Mouse (Mus musculus) cerebellum, adult 18-20 months (tissue): ENCODE measurements around the gene Shkbp1.

ENCODE experiments used
- DNase-seq, 2 experiments: peaks; one replicate each; pipeline ENCODE4 v3.0.0; 2021

The Shkbp1 gene

DNA sequence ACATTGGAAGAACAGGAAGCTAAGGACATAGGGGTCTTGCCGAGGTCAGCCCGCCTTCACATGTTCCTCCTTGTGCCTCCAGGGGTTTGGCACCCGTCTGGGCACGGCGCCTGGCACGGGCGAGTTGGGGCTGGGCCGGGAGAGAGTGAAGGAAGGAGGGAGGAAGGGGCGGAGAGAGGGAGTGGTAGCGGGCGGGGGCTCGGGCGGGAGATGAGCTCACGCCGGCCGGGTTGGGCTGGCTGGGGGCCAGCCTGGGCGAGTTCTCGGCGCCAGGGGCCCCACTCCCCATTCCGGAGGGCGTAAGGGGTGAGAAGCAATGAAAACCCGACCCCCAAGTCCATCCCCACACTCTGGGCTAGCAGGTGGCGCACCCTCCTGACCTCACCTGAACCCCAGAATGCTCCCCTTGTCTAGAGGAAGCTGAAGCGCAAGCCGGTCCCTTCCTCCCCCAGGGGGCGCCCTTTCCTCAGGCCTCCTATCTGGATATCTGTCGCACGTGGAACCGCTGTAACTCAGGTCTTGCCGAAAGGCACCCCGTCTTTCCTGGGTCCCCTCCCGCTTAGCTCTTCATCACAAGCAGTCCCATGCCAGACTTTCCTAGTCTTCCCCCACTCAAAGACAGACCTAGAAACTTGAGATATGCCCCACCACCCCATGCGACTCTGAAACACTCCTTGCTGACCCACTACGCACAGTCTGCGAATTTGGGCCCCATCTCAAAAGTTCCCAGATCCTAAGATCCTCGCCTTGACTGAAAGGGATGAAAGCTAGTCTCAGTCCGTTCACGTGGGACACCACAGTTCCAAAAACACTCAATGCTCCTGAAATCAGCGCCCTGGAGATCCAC is 23.2 kb downstream of the Shkbp1 start:
- DNase-seq = peak; percentile 69 to 81

DNA sequence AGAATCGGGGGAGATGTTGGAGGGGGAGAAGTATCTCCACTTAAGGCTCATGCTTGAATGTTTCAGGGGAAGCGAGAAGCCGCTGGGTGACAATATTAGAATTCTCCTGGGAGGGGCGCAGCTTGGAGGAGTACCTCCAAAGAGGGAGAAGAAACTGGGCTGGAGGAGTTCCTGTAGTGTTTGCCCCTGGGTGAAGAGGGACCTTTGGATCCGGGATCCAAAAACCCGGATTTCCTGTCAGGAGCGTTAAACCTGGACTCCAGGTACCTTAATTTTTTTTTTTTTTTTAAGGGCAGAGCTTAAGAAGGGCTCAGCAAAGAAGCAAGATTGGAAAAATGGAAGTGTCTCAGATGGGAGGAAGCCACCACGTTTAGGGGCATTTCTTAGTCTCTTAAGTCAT is 24.0 kb downstream of the Shkbp1 start:
- no peak for DNase-seq

DNA sequence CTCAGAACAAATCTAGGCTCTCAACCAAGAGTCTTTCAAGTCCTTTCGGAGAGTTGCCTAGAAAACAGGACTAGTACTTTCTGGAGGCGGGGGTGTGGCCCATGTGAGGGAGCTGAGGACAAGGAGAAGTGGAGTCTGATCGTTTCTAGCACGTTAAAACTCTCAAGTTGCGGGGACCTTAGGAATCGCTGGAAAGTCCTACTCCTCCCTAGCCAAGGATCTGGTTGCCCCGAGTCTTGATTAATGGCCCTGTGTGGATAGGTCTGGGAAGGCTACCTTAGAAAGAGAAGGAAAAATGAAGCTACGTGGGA is 24.3 kb downstream of the Shkbp1 start:
- DNase-seq = no peak

DNA sequence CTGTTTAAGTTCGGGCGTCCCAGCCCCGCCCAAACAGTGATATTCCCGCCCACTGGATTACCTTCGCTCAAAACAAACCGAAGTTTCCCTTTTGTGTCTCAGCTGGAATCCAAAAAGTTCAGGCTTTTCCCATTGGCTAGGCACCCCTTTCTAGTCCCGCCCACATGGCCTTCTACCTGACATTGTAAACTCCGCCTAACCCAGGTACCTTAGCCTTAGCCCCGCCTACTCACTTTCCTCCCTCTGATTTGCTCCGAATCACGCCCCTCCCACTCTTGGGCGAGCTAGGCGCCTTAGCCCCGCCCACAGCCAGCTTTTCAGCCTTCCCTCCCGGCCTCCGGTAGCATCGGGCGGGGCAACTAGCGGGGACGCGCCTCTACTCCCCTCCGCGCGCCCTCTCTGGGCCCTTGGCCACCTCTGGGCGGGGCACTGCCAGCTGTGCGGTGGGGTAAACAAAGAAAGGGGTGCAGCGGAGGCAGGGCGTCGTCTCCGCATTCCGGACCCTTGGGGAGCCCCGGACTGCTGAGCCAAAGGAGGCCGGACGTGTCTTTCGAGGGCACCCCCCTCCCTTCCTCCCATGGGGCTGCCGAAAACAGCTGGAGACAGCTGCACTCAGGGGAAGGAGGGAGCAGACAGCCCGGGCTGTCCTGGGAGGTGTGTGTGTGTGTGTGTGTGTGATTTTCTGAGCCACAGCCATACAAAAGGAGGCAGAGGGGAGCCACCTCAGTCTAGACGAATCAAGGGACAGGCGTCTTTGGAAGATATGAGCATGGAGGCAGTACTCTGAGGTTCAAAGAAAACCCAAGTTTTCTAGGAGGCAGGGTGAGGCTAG is 24.9 kb downstream of the Shkbp1 start:
- DNase-seq = peak; percentile 51 to 62

- DNase-seq = no peak
These were observed 25.8 kb downstream of the Shkbp1 start for GRCm38 (mm10) chr7:27329981-27330380.

DNA sequence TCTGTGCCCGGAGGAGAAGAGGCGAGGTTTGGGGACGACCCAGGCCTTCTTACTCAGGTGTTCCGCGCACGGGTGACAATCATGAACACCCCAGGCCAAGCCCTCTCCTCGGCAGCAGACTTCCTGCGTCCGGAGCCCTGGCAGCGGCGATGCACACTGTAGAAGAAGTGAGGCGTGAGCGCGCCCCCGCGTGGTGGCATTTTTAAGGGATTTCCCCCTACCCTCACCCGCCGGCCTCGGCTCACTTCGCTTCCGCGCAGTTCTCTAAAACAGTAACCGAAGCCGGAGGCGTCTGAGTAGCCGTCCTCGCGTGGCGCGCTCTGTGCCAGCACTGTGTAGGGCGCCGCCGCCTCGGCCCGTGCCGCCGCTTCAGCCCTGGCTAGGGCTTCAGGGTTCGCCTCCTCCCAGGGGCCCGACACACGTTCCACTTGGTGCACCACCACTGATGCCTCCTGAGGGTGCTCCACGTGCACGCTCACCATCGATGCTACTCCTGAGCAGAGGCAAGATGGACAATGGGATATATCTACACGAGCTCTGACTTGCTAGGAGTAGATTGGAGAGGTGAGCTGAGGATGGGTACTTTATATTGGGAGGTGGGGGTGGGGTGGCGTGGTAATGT is 26.4 kb downstream of the Shkbp1 start:
- peak; percentile 80 to 88 for DNase-seq

- no peak for DNase-seq
These were observed 27.2 kb downstream of the Shkbp1 start for GRCm38 (mm10) chr7:27328648-27329047.

- no peak for DNase-seq
These were observed 27.7 kb downstream of the Shkbp1 start for GRCm38 (mm10) chr7:27328161-27328560.

GRCm38 (mm10) chr7:27327500-27327899 is 28.3 kb downstream of the Shkbp1 start:
- DNase-seq = no peak

- DNase-seq = peak; percentile 55 to 73
These were observed 29.5 kb downstream of the Shkbp1 start for GRCm38 (mm10) chr7:27326101-27326880.

DNA sequence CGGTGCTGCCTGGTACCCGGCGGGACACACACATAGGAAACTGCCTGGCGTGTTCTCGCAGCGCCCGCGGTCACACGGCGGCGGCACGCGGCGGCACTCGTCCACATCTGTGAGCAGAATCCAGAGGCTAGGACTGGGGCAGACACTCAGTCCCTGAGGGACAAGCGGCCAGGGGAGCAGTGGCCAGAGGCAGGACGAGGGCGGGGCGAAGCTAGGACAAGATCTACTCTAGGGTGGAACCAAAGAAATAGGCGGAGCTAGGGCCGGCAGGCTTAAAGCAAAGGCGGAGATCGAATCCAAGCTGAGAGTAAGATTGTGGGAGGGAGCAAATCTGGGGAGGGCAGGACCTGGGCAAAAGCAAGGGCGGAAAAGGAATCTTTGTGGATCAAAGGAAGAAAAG is 30.1 kb downstream of the Shkbp1 start:
- peak; percentile 58 to 71 for DNase-seq

GRCm38 (mm10) chr7:27324928-27325327 is 30.9 kb downstream of the Shkbp1 start:
- no peak for DNase-seq

DNA sequence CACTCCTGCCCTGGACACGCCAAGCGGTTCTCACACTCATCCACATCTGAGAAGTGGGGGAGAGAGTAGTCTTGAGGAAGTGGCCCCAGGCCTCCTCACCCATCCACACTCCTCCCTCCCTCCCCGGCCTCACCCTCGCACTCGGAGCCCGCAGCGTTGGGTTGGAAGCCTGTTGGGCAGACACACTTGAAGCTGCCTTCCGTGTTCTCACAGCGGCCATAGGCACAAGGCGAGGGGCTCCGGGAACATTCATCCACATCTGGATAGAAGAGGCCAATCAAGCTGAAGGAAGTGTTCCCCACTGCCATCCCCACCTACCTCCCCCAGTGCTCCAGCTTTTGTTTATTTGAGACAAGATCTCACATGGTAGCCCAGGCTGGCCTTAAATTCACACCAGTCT is 31.7 kb downstream of the Shkbp1 start:
- DNase-seq = no peak

DNA sequence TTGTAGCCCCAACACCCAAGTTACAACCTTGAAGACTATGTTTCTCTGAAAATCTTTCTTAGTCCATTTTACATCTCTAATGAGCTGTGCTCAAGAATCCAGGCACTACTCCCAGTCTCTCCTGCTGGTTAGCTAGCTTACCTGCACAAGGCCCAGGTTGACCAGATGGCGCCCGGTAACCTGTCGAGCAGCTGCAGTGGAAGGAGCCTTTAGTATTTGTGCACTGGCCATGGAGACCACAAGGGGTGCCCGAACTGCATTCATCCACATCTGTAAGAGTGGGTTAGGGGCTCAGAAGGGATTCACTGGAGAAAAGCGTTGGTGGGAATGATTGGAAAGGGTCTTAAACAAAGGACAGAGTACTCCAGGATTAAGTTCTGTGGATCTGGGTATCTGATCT is 32.8 kb downstream of the Shkbp1 start:
- DNase-seq = no peak

DNA sequence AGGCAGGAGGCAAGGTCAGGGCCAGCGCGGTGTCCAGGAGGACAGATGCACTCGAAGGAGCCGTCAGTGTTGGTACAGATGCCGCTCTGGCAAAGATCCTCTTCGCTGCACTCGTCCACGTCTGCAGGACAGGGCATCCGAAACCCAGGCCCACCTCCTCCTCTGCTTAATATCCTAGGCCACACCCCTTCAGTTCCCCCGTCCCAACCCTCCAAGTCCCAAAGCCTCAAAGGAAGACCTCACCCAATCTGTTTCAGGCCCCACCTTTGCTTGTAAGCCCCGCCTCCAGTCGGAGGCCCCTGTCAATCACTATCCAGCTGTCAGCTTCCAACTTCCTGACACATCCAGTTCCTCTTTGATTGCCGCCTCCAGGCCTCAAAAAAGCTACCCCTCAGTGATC is 33.5 kb downstream of the Shkbp1 start:
- DNase-seq = no peak

- no peak for DNase-seq
These were observed 36.4 kb downstream of the Shkbp1 start for GRCm38 (mm10) chr7:27319411-27319810.

- DNase-seq = peak in 1 of 2 experiments; percentile 25
These were observed 39.9 kb downstream of the Shkbp1 start for GRCm38 (mm10) chr7:27315958-27316357.

DNA sequence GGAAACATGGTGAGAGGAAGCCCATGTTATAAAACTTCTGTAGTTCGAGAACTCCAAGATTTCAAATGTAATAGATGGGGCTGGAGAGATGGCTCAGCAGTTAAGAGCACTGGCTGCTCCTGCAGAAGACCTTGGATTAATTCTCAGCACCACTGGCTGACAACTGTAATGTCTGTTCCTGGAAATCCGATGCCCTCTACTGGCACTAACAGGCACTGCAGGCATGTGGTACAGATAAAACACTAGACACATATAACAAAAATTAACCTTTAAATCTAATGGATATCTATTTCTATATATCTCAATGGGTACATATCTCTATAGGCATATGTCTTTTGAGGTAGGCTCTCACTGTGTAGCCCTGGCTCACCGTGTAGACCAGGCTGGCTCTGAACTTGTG is 41.4 kb downstream of the Shkbp1 start:
- no peak for DNase-seq

GRCm38 (mm10) chr7:27311651-27312284 is 44.1 kb downstream of the Shkbp1 start:
- no peak for DNase-seq

- no peak for DNase-seq
These were observed 44.8 kb downstream of the Shkbp1 start for GRCm38 (mm10) chr7:27310996-27311535.

- DNase-seq = peak; percentile 57 to 61
These were observed 45.5 kb downstream of the Shkbp1 start for GRCm38 (mm10) chr7:27310306-27310705.

- no peak for DNase-seq
These were observed 46.0 kb downstream of the Shkbp1 start for GRCm38 (mm10) chr7:27309832-27310231.
